Mouse (Mus musculus): ENCODE measurements at regions not wholly inside any gene's neighbourhood (a gene's known extent, or its start where the extent isn't known, plus 50 kb on each side); places are given as distances from the start of the nearest gene placed in this dataset.

DNA sequence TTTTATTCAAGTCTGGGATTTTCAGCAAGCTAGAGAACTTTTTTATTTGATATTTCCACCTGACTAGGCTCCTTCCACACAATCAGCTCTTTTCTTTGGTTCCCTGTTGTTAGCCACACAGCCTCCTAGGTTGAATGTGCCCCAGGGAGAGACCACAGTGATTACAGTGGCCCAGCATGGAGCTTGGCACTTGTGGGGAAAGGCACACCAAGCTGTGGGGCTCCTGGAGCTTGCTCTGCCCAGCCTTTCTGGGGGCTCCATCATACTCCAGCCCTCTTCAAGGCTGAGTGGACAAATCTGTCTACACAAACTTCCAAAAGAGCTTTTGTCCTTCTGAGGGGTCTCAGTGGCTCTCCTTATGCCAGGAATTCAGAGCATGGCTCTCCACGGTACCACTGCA is 86.1 kb upstream of the Nox3 start:
- no peak for DNase-seq (ENCODE audit: low read depth, low spot score)
- H3K36me3 ChIP-seq (ENCODE audit: control insufficient read depth, insufficient read depth, low read length, poor library complexity, severe bottlenecking) = no peaks in the 10 kb centered on the region
- H3K27me3 ChIP-seq (ENCODE audit: control insufficient read depth, insufficient read depth, low read length, poor library complexity, severe bottlenecking) = no peaks in the 10 kb centered on the region

DNA sequence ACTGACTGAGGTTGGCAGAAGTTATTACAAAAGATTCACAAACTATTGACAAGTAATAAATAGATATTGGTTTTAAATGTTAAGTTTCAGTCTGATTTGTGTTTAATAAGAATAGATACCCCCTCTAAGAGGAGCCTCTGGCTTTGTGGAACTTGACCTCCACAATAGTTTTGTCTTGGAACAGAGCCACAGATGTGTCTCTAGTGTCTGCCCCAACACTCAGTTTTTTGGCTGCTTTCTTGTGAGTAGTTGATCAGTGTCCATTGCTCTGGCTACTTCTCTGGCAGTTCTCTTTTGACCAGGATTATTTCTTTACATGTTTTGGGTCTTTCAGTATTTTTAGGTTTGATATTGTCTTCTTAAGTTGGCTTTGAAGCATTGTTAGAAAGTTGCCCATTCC is 81.6 kb upstream of the Nox3 start:
- DNase-seq (ENCODE audit: low read depth, low spot score) = no peak
- no peaks in the 10 kb centered on the region for H3K27me3 ChIP-seq (ENCODE audit: control insufficient read depth, insufficient read depth, low read length, poor library complexity, severe bottlenecking)
- no peaks in the 10 kb centered on the region for H3K36me3 ChIP-seq (ENCODE audit: control insufficient read depth, insufficient read depth, low read length, poor library complexity, severe bottlenecking)

DNA sequence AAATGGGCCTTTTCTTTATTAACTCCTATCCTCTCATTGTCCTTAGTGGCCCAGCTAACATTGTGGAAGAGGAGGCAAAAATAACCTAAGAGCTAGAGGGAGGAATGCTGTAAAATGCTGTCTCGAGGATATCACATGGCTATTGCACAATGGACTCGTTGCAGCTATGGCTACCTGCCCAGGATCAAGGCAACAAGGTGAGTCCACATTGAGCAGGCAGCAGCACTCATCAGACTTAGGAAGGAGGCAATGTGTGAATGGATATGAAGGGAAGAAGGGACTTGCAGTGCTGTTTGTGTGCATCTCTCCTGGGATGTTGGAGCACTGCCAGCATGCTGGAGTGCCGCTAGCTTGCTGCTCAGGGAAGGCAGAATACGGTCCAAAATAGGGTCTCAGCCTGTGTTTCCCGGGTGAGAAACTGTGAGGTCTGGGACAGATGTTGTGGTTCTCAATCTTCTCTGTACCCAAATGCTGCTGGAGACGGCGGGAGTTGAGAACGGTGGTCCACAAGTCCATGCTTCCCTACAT is 51.8 kb upstream of the Nox3 start:
- H3K27me3 ChIP-seq (ENCODE audit: control insufficient read depth, insufficient read depth, low read length, poor library complexity, severe bottlenecking) = no peaks in the 10 kb centered on the region
- H3K36me3 ChIP-seq (ENCODE audit: control insufficient read depth, insufficient read depth, low read length, poor library complexity, severe bottlenecking) = no peaks in the 10 kb centered on the region
- no peak for DNase-seq (ENCODE audit: low read depth, low spot score)

Data from splenic B cell, adult 2 months (primary cell).